Mouse (Mus musculus): ENCODE data around the gene Pabpc1l. TPM values are rescaled to one million over a fixed set of nuclear protein-coding genes. Genes with fewer than 3 reads are reported as not detected.

Pabpc1l gene
- 0.42 TPM for polyA plus RNA-seq (2014; fragmentation: Illumina TruSeq; extraction: RNeasy Lipid Tissue Mini Kit (QIAGEN cat#74804); ENCODE audit: low read depth, low replicate concordance)

GRCm38 (mm10) chr2:164025150-164025549, at the start of gene Pabpc1l:
Gene Pabpc1l (plus strand): TSS chr2:164025450.

DNA sequence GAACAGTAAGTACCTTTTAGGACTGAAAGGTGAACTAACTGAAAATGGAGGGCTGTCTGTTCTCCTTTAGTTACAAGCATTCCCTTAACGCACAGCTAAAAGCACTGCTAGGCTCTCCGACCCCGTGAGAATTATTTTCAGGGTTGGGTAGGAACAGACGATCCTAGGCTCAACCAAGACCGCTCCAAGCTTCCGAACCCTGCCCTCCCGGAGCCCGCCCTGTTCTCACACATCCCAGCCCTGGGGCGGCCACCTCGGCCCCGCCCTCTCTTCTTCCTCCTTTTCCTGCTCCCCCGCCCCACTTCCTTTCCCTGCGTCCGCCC, 30.6 kb upstream of the Pabpc1l start, which contains the start of gene Ywhab:
Gene Ywhab (plus strand): TSS at position 307 of the 323 bp plus-strand sequence.

DNA sequence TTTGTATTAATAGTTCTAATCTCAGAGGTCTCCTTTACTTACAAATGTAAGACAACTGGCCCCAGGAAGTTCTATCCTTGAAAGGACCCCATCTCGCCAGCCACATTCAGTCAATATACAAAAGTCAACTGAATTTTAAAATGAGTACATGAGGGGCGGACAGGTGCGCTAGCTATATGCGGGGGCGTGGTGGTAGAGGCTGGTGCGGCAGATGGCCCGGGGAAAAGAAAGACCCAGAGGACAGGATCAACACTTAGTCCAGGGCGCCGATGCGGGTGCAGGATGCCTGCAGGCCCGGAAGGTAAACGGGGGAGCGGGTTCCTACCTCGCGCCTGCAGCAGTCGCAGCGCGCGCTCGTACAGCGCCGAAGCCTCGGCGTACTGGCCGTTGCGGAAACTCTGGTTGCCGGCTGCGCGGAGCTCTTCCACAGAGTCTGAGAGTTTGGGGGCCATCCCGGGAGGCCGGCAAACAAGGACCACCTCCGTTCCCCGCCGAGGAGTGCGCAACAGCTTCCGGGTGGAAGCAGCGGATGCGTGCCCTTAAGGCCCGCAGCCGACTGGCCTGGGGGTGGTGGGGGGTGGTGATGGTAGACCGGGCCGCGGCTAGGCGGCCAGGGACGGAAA, 45.0 kb downstream of the Pabpc1l start, which contains the start of gene Stk4:
Gene Stk4 (plus strand): TSS at position 181 of the 623 bp plus-strand sequence.

DNA sequence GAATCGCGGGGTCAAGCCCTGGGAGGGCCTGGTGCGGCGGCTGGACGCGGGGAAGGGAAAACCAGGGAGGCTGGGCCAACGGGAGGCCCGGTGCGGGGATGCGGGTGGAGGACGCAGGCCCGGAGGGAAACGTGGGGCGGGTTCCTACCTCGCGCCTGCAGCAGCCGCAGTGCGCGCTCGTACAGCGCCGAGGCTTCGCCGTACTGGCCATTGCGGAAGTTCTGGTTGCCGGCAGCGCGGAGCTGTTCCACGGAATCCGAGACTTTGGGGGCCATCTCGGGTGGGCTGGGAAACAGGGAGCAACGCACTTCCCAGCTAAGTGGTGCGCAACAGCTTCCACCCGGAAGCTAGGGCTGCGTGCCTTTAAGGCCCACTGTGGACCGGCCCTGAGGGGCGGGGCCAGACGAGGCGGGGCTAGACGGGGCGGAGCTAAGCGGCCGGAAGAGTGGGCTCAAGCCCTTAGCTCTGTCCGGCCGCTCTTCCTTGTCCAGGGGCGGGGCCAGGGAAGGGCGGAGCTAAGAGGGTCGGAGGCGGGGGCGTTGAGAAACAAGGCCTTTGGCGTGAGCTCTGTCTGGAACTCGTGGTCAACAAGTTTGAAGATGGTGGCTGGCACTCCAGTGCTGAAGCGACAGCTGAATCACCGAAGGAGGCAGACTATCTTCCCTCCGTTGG, 45.7 kb downstream of the Pabpc1l start, which contains the start of gene Tomm34:
Gene Tomm34 (minus strand): TSS at position 405 of the 672 bp plus-strand sequence.

Other genes with a start within 250 kb of the Pabpc1l start
- gene Ccn5, start 204.6 kb upstream of the Pabpc1l start, polyA plus RNA-seq (2014; fragmentation: Illumina TruSeq; extraction: RNeasy Lipid Tissue Mini Kit (QIAGEN cat#74804); ENCODE audit: low read depth, low replicate concordance): 0.43 TPM
- not detected for gene Kcnk15, start 171.8 kb upstream of the Pabpc1l start, polyA plus RNA-seq (2014; fragmentation: Illumina TruSeq; extraction: RNeasy Lipid Tissue Mini Kit (QIAGEN cat#74804); ENCODE audit: low read depth, low replicate concordance)
- 0.45 TPM for gene Rims4, start 106.8 kb upstream of the Pabpc1l start, polyA plus RNA-seq (2014; fragmentation: Illumina TruSeq; extraction: RNeasy Lipid Tissue Mini Kit (QIAGEN cat#74804); ENCODE audit: low read depth, low replicate concordance)
- 68.3 TPM for gene Ywhab, start 30.5 kb upstream of the Pabpc1l start, polyA plus RNA-seq (2014; fragmentation: Illumina TruSeq; extraction: RNeasy Lipid Tissue Mini Kit (QIAGEN cat#74804); ENCODE audit: low read depth, low replicate concordance)
- 62.3 TPM for gene Stk4, start 44.9 kb downstream of the Pabpc1l start, polyA plus RNA-seq (2014; fragmentation: Illumina TruSeq; extraction: RNeasy Lipid Tissue Mini Kit (QIAGEN cat#74804); ENCODE audit: low read depth, low replicate concordance)
- 21.5 TPM for gene Tomm34, start 45.7 kb downstream of the Pabpc1l start, polyA plus RNA-seq (2014; fragmentation: Illumina TruSeq; extraction: RNeasy Lipid Tissue Mini Kit (QIAGEN cat#74804); ENCODE audit: low read depth, low replicate concordance)
- gene Kcns1, start 145.7 kb downstream of the Pabpc1l start, polyA plus RNA-seq (2014; fragmentation: Illumina TruSeq; extraction: RNeasy Lipid Tissue Mini Kit (QIAGEN cat#74804); ENCODE audit: low read depth, low replicate concordance): 0.07 TPM
- not detected for gene Wfdc5, start 157.3 kb downstream of the Pabpc1l start, polyA plus RNA-seq (2014; fragmentation: Illumina TruSeq; extraction: RNeasy Lipid Tissue Mini Kit (QIAGEN cat#74804); ENCODE audit: low read depth, low replicate concordance)
- not detected for gene Wfdc12, start 165.2 kb downstream of the Pabpc1l start, polyA plus RNA-seq (2014; fragmentation: Illumina TruSeq; extraction: RNeasy Lipid Tissue Mini Kit (QIAGEN cat#74804); ENCODE audit: low read depth, low replicate concordance)
- 104 TPM for gene Wfdc15a, start 174.7 kb downstream of the Pabpc1l start, polyA plus RNA-seq (2014; fragmentation: Illumina TruSeq; extraction: RNeasy Lipid Tissue Mini Kit (QIAGEN cat#74804); ENCODE audit: low read depth, low replicate concordance)
- 0.62 TPM for gene Wfdc15b, start 196.2 kb downstream of the Pabpc1l start, polyA plus RNA-seq (2014; fragmentation: Illumina TruSeq; extraction: RNeasy Lipid Tissue Mini Kit (QIAGEN cat#74804); ENCODE audit: low read depth, low replicate concordance)
- not detected for gene Svs2, start 213.0 kb downstream of the Pabpc1l start, polyA plus RNA-seq (2014; fragmentation: Illumina TruSeq; extraction: RNeasy Lipid Tissue Mini Kit (QIAGEN cat#74804); ENCODE audit: low read depth, low replicate concordance)
- gene Svs3b, start 231.2 kb downstream of the Pabpc1l start, polyA plus RNA-seq (2014; fragmentation: Illumina TruSeq; extraction: RNeasy Lipid Tissue Mini Kit (QIAGEN cat#74804); ENCODE audit: low read depth, low replicate concordance): 0.50 TPM